Mouse (Mus musculus) hindbrain, postnatal 0 days (tissue): ENCODE results near the gene Rilp. TPM values are rescaled to one million over a fixed set of nuclear protein-coding genes. Genes with fewer than 3 reads are reported as not detected.

Source experiments
- ATAC-seq: fragments of 200-750 bp; cut with Nextera tagmentation; 2 replicates; pipeline ENCODE4 v1.8.0; 2017; ENCODE audit warnings: mild to moderate bottlenecking, moderate TSS enrichment, moderate library complexity
- DNase-seq: peaks from one replicate; pipeline ENCODE4 v3.0.0-alpha.2; 2015; ENCODE audit warnings: low spot score
- H3K27ac ChIP-seq: fragments of 300-500 bp; sonication (generic); 2 replicates; pipeline ENCODE4 v1.5.1; 2014; ENCODE audit warnings: mild to moderate bottlenecking
- H3K27me3 ChIP-seq: fragments of 300-500 bp; sonication (generic); 2 replicates; pipeline ENCODE4 v1.6.1; 2014; ENCODE audit warnings: low read length, mixed read lengths; ENCODE audit not compliant: insufficient read depth
- H3K36me3 ChIP-seq: fragments of 300-500 bp; sonication (generic); 2 replicates; pipeline ENCODE4 v1.6.1; 2014; ENCODE audit warnings: low read length, mixed read lengths; ENCODE audit not compliant: insufficient read depth
- H3K4me1 ChIP-seq: fragments of 300-500 bp; sonication (generic); 2 replicates; pipeline ENCODE4 v1.6.1; 2014; ENCODE audit warnings: antibody characterized with exemption, low read length, mixed read lengths; ENCODE audit not compliant: insufficient read depth
- H3K4me2 ChIP-seq: fragments of 300-500 bp; sonication (generic); 2 replicates; pipeline ENCODE4 v1.6.1; 2014; ENCODE audit warnings: low read depth, mild to moderate bottlenecking, low read length, moderate library complexity, mixed read lengths
- H3K4me3 ChIP-seq: fragments of 300-500 bp; sonication (generic); 2 replicates; pipeline ENCODE4 v1.5.1; 2014; ENCODE audit warnings: low read length
- H3K9ac ChIP-seq: fragments of 300-500 bp; sonication (generic); replicated peaks from 2 replicates; pipeline ENCODE4 v1.6.1; 2014; ENCODE audit warnings: mild to moderate bottlenecking, low read length, moderate library complexity, mixed read lengths
- H3K9me3 ChIP-seq: fragments of 300-500 bp; sonication (generic); 2 replicates; pipeline ENCODE4 v1.6.1; 2016; ENCODE audit warnings: low read length, mixed read lengths
- CTCF ChIP-seq: IDR thresholded peaks from 2 replicates; pipeline ENCODE4 v1.5.1; 2016; ENCODE audit warnings: antibody characterized with exemption, control low read depth, low read depth
- WGBS: fragments of 180-500 bp; shearing (Covaris S2); extraction: QIAGEN DNeasy Blood & Tissue Kit; methylation state at CpG from one replicate; pipeline ENCODE4 v1.1.7; 2014; 5-methylcytosine and 5-hydroxymethylcytosine counted together
- polyA plus RNA-seq: library from polyadenylated mRNA; unstranded; fragments of >200 nt; fragmentation: Nextera tagmentation; extraction: Ambion mirVana; gene quantifications from 2 replicates; pipeline ENCODE4 v1.2.1, GENCODE M21; 2015
- total RNA-seq: library from RNA; depleted of rRNA; stranded (reverse); fragments of >200 nt; gene quantifications from 2 replicates; pipeline ENCODE4 v1.2.3, GENCODE M21; 2014

The Rilp gene
- total and polyA plus RNA-seq, 2 experiments from 2014 or later: 3.9 to 7.6 TPM

DNA sequence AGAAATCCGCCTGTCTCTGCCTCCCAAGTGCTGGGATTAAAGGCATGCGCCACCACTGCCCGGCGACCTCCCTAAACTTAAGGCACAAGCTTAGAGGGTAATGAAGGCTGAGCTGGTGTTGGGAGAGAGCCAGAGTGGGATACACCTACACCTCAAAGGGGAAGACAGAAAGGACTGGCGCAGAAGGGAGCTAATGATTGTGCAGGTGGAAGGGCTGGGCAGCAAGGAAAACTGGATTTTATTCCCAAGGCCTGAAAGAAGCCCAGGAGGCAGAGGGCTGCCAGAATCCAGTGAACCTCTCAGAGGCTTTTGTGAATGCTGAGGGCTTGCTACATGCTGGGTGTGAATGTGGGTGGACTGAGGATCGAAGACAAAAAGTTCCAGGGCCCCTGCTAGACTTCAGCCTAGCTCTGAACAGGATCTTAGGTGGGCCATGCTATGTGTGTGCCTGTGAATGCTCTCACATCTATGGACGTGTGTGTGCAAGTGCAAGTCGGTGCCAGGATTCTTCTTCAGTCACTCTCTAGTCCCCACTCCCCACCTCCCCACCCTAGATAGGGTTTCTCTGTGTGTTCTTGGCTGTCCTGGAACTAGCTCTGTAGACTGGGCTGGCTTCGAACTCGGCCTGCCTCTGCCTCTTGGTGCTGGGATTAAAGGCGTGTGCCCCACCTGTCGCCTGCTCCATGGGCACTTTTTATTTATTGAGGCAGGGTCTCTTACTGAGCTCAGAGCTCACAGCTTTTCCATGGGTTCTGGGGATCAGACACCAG, 26.5 kb downstream of the Rilp start:
- TF ChIP-seq CTCF: no peak
- no peak overlapping the region for H3K9ac ChIP-seq
- no peaks in the 10 kb centered on the region for H3K27me3 ChIP-seq
- no peaks in the 10 kb centered on the region for H3K9me3 ChIP-seq
- H3K4me3 ChIP-seq: no peak overlapping the region
- no peak for ATAC-seq
- no peak overlapping the region for H3K4me2 ChIP-seq
- H3K4me1 ChIP-seq: 0 out of 2 replicates have a peak, but pooled peaks cover 7% of the 10 kb centered on the region
- no peak for DNase-seq
- H3K27ac ChIP-seq: no peak overlapping the region
- 86% methylated on average over 11 of the region's 12 CpGs for WGBS
- H3K36me3 ChIP-seq: no peaks in the 10 kb centered on the region

GRCm38 (mm10) chr11:75537025-75537414, 27.1 kb downstream of the Rilp start:
- Histone ChIP-seq H3K4me1 (0 out of 2 replicates have a peak, but pooled peaks cover 7% of the 10 kb centered on the region), H3K9me3 (no peaks in the 10 kb centered on the region), H3K9ac (no peak overlapping the region), H3K27ac (no peak overlapping the region), H3K4me3 (no peak overlapping the region), H3K36me3 (no peaks in the 10 kb centered on the region), H3K27me3 (no peaks in the 10 kb centered on the region), H3K4me2 (no peak overlapping the region)
- TF ChIP-seq CTCF: no peak
- ATAC-seq: no peak
- 91% methylated on average over 8 of the region's 8 CpGs for whole genome bisulfite sequencing
- no peak for DNase-seq

GRCm38 (mm10) chr11:75537491-75538183, 27.7 kb downstream of the Rilp start:
- Histone ChIP-seq H3K4me1 (0 out of 2 replicates have a peak, but pooled peaks cover 7% of the 10 kb centered on the region), H3K27me3 (no peaks in the 10 kb centered on the region), H3K4me2 (no peak overlapping the region), H3K9ac (no peak overlapping the region), H3K9me3 (no peaks in the 10 kb centered on the region), H3K4me3 (no peak overlapping the region), H3K27ac (peak overlapping the region; percentile 59), H3K36me3 (no peaks in the 10 kb centered on the region)
- ATAC-seq (peak; percentile 61; the same call in 1 of the 2 replicates), DNase-seq (no peak)
- TF ChIP-seq CTCF: peak; percentile 40
- WGBS: 35% methylated on average over 11 of the region's 11 CpGs

- Histone ChIP-seq H3K27ac (peak overlapping the region; percentile 59), H3K9me3 (no peaks in the 10 kb centered on the region), H3K4me1 (0 out of 2 replicates have a peak, but pooled peaks cover 5% of the 10 kb centered on the region), H3K36me3 (0 out of 2 replicates have a peak, but pooled peaks cover 4% of the 10 kb centered on the region), H3K27me3 (no peaks in the 10 kb centered on the region), H3K4me2 (no peak overlapping the region), H3K4me3 (no peak overlapping the region), H3K9ac (no peak overlapping the region)
- WGBS: 49% methylated on average over 9 of the region's 9 CpGs
- DNase-seq (no peak), ATAC-seq (no peak; the same call in 1 of the 2 replicates)
- no peak for TF ChIP-seq CTCF
Observed at GRCm38 (mm10) chr11:75538184-75538969, 28.5 kb downstream of the Rilp start.

DNA sequence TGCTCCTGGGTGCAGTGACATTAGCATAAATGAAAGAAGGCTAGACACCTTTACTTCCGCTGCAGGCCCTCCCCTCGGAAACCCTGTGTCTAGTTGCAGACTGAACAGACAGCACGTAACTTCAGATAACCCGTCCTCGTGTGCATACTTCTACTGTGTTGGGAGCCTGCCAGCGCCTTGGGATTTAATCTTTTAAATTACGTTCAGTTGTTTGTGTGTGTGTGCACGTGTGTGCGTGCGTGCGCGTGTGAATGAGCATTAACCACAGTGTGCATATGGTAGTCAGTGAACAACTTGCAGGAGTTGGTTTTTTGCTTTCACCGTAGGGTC, 29.0 kb downstream of the Rilp start:
- 0 out of 2 replicates have a peak, but pooled peaks cover 6% of the 10 kb centered on the region for H3K36me3 ChIP-seq
- no peak for DNase-seq
- no peak overlapping the region for H3K4me2 ChIP-seq
- no peaks in the 10 kb centered on the region for H3K9me3 ChIP-seq
- TF ChIP-seq CTCF: no peak
- peak overlapping the region; percentile 59; the same call in 1 of the 2 replicates for H3K27ac ChIP-seq
- 82% methylated on average over 13 of the region's 13 CpGs for WGBS
- H3K4me3 ChIP-seq: no peak overlapping the region
- 0 out of 2 replicates have a peak, but pooled peaks cover 4% of the 10 kb centered on the region for H3K4me1 ChIP-seq
- H3K9ac ChIP-seq: no peak overlapping the region
- H3K27me3 ChIP-seq: no peaks in the 10 kb centered on the region
- no peak for ATAC-seq

DNA sequence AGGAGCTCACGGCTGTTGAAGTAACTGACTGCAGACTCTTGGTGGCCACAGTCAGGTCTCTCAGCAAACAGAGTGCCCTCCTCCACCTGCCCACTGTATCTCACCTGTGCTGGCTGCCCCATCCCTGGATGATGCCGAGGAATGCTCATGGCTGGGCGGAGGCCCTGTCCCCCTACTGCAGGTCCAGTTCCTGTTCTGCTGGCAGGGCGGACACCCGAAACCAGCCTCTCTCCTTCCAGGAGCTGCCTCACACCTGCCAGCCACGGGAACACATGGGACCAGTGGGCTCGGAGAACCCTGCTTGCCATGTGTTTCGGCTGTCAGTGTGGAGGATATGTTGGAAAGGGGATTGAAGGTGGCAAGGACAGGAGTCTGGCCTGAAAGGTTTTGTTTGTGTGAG, 30.3 kb downstream of the Rilp start:
- no peak for ATAC-seq
- peak overlapping the region; percentile 20; the same call in 1 of the 2 replicates for H3K27ac ChIP-seq
- DNase-seq: no peak
- H3K9ac ChIP-seq: no peak overlapping the region
- no peaks in the 10 kb centered on the region for H3K27me3 ChIP-seq
- H3K9me3 ChIP-seq: no peaks in the 10 kb centered on the region
- 0 out of 2 replicates have a peak, but pooled peaks cover 4% of the 10 kb centered on the region for H3K4me1 ChIP-seq
- H3K4me3 ChIP-seq: no peak overlapping the region
- H3K36me3 ChIP-seq: peaks cover 11% of the 10 kb centered on the region; the same call in 1 of the 2 replicates
- WGBS: 84% methylated on average over 8 of the region's 8 CpGs
- no peak overlapping the region for H3K4me2 ChIP-seq
- no peak for TF ChIP-seq CTCF
